Mouse (Mus musculus): ENCODE results near the gene Scn8a.

DNA sequence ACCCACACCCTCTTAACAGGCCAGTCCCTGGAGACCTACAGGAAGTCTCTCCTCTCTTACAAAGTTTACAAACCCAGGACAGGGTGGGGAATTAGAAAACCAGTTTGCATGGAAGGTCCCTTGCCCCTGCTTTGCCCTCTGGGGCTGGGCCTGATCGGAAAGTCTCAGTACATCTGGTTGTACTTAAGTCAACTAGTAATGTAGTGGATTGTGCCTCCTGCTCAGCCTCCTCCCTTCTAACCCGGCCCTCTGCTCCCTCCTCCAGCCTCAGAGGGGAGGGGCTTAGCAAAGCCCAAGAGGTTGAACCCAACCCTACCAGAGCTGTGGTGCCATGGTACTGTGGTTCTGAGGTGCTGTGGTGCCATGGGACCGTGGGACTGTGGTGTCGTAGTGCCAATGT, 212.6 kb downstream of the Scn8a start:
- TF ChIP-seq CTCF (IDR thresholded peaks at IDR 0.05): no peak
- 0 out of 2 replicates have a peak, but pooled peaks have one; percentile 24 for TF ChIP-seq POLR2A (IDR thresholded peaks at IDR 0.05; ENCODE audit: insufficient read depth, low read depth, low read length)
- TF ChIP-seq EP300 (IDR thresholded peaks at IDR 0.05; ENCODE audit: insufficient read depth, low read depth, low read length): 0 out of 2 replicates have a peak, but pooled peaks have one; percentile 12

Measured in heart, adult 2 months (tissue).